Mouse (Mus musculus) midbrain, embryonic 16.5 days (tissue): ENCODE data around the gene Kdm4d. TPM values are rescaled to one million over a fixed set of nuclear protein-coding genes. Genes with fewer than 3 reads are reported as not detected.

Experiments
- ATAC-seq: fragments of 200-750 bp; cut with Nextera tagmentation; 2 replicates; pipeline ENCODE4 v1.8.0; 2017; ENCODE audit warnings: moderate TSS enrichment
- H3K27ac ChIP-seq: fragments of 300-500 bp; sonication (generic); 2 replicates; pipeline ENCODE4 v1.5.1; 2014; ENCODE audit warnings: mild to moderate bottlenecking, low read length, mixed read lengths
- H3K27me3 ChIP-seq: fragments of 300-500 bp; sonication (generic); 2 replicates; pipeline ENCODE4 v1.6.1; 2014; ENCODE audit warnings: low read depth, low read length, mixed read lengths; ENCODE audit not compliant: control insufficient read depth, insufficient read depth
- H3K36me3 ChIP-seq: fragments of 300-500 bp; sonication (generic); 2 replicates; pipeline ENCODE4 v1.6.1; 2014; ENCODE audit warnings: mild to moderate bottlenecking, low read length, moderate library complexity, mixed read lengths; ENCODE audit not compliant: control insufficient read depth, insufficient read depth
- H3K4me1 ChIP-seq: fragments of 300-500 bp; sonication (generic); 2 replicates; pipeline ENCODE4 v1.6.1; 2014; ENCODE audit warnings: mild to moderate bottlenecking, low read length, mixed read lengths; ENCODE audit not compliant: control insufficient read depth, insufficient read depth
- H3K4me2 ChIP-seq: fragments of 300-500 bp; sonication (generic); 2 replicates; pipeline ENCODE4 v1.6.1; 2014; ENCODE audit warnings: mild to moderate bottlenecking, low read length, mixed read lengths
- H3K4me3 ChIP-seq: fragments of 300-500 bp; sonication (generic); 2 replicates; pipeline ENCODE4 v1.5.1; 2014; ENCODE audit warnings: low read depth, mild to moderate bottlenecking, low read length, moderate library complexity, mixed read lengths
- H3K9ac ChIP-seq: fragments of 300-500 bp; sonication (generic); 2 replicates; pipeline ENCODE4 v1.6.1; 2014; ENCODE audit warnings: low read depth, low read length, mixed read lengths
- H3K9me3 ChIP-seq: fragments of 300-500 bp; sonication (generic); replicated peaks from 2 replicates; pipeline ENCODE4 v1.6.1; 2014; ENCODE audit warnings: mild to moderate bottlenecking, low read length, mixed read lengths; ENCODE audit not compliant: control insufficient read depth, poor library complexity, severe bottlenecking
- WGBS: fragments of 180-500 bp; shearing (Covaris S2); extraction: QIAGEN DNeasy Blood & Tissue Kit; methylation state at CpG from one replicate; pipeline ENCODE4 v1.1.7; 2014; 5-methylcytosine and 5-hydroxymethylcytosine counted together
- polyA plus RNA-seq: library from polyadenylated mRNA; unstranded; fragments of >200 nt; fragmentation: Nextera tagmentation; extraction: Ambion mirVana; gene quantifications from 2 replicates; pipeline ENCODE4 v1.2.1, GENCODE M21; 2015

Gene Kdm4d
- polyA plus RNA-seq, 1 experiment from 2014 or later, result 1.3 TPM

DNA sequence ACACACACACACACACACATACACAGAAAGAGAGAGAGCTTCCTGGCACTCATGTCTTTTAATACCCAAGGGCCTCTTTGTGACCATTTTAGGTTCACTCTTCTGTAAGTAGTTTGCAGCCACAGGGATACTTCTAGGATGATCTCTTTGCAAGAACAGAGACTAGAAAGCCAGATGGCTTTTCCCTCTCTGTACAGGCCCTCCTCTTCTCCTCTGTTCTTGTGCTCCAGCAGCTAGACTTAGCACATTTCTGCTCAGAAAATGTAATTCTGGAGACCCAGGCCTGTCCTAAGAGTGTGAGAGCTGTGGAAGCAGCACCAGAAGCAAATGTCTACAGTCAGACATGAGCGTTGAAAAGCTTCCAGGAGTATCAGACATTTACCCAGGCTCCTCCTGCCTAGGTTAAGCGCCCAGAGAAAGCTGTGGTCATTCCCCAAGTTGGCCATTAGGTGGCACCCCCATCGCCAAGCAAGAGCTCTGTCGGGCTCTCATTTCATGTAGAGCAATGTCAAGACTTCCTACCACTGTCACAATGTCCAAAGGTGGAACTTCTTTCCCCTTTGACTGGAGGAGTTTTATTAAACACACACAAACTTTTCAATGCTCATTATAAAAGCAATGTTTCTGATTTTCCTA is 23.2 kb upstream of the Kdm4d start:
- no peak overlapping the region for H3K4me2 ChIP-seq
- H3K27me3 ChIP-seq, result no peaks in the 10 kb centered on the region
- H3K9me3 ChIP-seq, result no peaks in the 10 kb centered on the region
- ATAC-seq, result peak; percentile 90
- no peak overlapping the region for H3K4me3 ChIP-seq
- no peaks in the 10 kb centered on the region for H3K4me1 ChIP-seq
- no peak overlapping the region for H3K27ac ChIP-seq
- WGBS, result 10% methylated on average over 4 of the region's 4 CpGs
- no peaks in the 10 kb centered on the region for H3K36me3 ChIP-seq
- no peak overlapping the region for H3K9ac ChIP-seq

DNA sequence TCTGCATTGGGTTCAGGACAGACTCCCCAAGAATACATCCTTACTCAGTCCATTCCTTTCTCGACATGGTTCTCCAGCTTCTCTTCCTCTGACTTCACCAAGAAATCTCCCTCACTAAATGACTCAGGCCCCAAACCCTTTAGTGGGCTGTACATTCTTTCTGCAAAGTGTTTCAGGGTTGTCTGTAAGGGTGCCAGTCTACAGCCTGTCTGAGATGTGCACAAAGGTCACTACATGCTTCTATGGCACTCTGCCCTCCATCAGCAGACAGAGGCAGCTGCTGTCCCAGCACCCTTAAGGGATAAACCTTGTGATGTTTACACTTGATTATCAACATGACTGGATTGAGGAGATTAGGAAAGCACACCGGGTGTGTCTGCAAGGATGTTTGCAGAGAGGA is 21.4 kb upstream of the Kdm4d start:
- H3K4me1 ChIP-seq, result no peaks in the 10 kb centered on the region

DNA sequence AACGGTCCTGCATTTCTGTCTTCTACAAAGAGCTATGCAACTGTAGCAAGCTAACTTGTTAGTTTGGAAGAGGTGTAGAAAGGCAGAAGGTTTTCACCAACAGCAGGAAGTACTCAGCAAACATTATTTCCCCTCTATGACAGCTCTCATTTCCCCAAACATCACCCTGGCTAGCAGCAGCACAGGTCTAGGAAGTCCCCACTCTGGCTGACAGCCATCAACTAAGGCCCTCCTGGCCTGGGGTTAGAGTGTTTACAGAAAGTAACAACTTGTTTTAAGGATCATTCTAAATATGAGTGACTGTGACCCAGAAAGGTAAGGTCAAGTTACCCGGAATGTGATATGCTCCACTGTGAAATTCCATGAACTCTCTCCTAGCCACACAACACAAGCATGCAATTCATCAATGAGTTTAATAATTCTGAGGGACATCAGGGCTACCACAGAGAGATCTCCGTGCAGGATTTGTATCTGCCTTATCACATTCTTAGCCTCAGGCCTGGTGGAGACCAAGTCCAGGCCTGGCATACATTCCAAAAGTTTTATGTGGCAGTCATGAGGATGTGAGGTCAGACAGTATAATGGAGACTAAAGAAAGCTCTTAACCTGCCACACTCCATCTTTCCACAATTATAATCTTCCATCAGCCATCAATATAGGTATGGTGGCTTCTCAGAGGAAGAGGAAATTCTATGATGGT is 20.8 kb upstream of the Kdm4d start:
- Histone ChIP-seq H3K27ac (no peak overlapping the region), H3K36me3 (no peaks in the 10 kb centered on the region), H3K9ac (no peak overlapping the region), H3K4me3 (no peak overlapping the region), H3K27me3 (no peaks in the 10 kb centered on the region), H3K4me1 (no peaks in the 10 kb centered on the region), H3K4me2 (no peak overlapping the region), H3K9me3 (no peaks in the 10 kb centered on the region)
- ATAC-seq, result no peak
- 81% methylated on average over 3 of the region's 3 CpGs for WGBS

More for the DNA sequence above, 21.4 kb upstream of the Kdm4d start:
- Histone ChIP-seq H3K27ac (no peak overlapping the region), H3K4me2 (no peak overlapping the region), H3K9ac (no peak overlapping the region), H3K9me3 (no peaks in the 10 kb centered on the region), H3K36me3 (no peaks in the 10 kb centered on the region), H3K27me3 (no peaks in the 10 kb centered on the region), H3K4me3 (no peak overlapping the region)
- ATAC-seq, result no peak
- WGBS, result 48% methylated on average over 2 of the region's 2 CpGs

DNA sequence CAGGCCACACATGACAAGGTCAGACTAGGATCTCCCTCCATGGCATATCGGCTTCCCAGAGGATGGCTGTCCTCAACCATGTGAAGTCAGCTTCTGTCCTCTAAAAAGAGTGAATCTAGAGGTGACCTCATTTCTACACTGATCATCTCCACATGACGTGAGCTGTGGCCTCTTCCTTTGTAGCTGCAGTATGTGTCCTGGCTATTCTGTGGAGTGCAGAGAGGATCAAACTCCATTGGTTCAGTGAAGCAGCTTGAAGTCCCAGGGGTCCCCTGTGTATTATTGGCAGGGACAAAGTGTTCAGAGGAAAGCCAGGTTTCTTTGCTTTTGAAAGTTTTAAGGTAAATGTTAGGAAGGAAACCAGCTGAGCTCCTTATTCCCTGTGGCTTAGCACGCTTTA is 17.8 kb upstream of the Kdm4d start:
- Histone ChIP-seq H3K4me3 (no peak overlapping the region), H3K27me3 (no peaks in the 10 kb centered on the region), H3K36me3 (no peaks in the 10 kb centered on the region), H3K9ac (no peak overlapping the region), H3K4me1 (no peaks in the 10 kb centered on the region), H3K27ac (no peak overlapping the region), H3K9me3 (no peaks in the 10 kb centered on the region), H3K4me2 (no peak overlapping the region)
- peak; percentile 54; the same call in 1 of the 2 replicates for ATAC-seq
- WGBS, result 76% methylated on average over 3 of the region's 3 CpGs

DNA sequence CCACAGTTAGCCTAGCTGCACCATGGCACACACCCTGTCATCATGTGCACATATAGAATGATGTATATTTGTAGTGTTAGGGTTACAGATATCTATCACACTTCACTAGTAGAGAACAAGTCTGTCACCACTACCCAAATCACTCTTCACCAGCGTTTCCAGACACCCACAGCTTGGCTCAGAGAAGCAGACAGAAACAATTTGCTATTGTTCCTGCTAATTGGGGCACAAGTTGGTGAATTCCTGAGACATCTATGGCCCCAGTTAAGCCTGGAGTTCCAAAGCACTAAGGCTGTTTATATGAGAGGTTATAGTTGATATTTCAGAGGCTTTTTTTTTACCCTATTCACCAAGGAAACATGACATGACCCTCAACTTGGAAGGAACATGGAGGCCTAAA is 17.0 kb upstream of the Kdm4d start:
- H3K4me2 ChIP-seq, result no peak overlapping the region
- no peaks in the 10 kb centered on the region for H3K4me1 ChIP-seq
- no peaks in the 10 kb centered on the region for H3K9me3 ChIP-seq
- H3K9ac ChIP-seq, result no peak overlapping the region
- no peak overlapping the region for H3K27ac ChIP-seq
- 55% methylated on average over 1 of the region's 1 CpGs for WGBS
- no peak overlapping the region for H3K4me3 ChIP-seq
- H3K36me3 ChIP-seq, result no peaks in the 10 kb centered on the region
- no peaks in the 10 kb centered on the region for H3K27me3 ChIP-seq
- ATAC-seq, result no peak

DNA sequence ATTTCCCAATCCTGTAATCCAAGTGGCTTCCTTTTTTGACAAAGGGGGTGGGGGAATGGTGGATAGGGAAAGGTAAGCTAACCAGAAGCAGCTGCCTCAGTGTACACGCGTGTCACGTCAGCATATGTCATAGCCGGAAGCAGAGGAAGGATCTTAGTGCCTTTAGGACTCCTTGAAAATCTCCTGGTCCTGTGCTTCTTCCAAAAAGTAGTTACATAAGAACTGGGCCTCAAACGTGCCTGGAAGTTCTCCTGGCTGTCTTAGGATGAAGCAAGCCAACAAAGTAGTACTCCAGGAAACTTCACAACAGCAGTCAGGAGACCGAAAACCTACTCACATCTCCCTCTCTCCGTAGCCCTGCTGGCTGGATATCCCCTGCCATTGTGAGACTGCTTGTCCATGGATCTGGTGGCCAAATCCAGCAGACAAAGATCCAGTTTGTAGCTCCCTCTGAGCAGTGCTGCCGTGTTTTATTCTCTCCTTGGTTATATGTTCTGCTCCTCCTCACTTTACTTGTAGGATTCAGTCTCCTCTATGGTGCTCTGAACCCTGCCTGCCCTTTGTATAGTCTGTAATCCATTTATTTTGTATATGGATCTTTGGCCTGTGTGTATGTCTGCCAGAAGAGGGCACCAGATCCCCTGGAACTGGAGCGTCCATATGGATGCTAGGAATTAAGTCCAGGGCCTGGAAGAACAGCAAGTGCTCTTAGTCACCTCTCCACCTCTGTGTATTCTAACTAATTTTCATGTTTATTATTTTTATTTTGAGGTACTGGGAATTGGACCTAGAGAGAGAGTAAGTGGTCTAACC is 12.6 kb upstream of the Kdm4d start:
- peak; percentile 75 for ATAC-seq

DNA sequence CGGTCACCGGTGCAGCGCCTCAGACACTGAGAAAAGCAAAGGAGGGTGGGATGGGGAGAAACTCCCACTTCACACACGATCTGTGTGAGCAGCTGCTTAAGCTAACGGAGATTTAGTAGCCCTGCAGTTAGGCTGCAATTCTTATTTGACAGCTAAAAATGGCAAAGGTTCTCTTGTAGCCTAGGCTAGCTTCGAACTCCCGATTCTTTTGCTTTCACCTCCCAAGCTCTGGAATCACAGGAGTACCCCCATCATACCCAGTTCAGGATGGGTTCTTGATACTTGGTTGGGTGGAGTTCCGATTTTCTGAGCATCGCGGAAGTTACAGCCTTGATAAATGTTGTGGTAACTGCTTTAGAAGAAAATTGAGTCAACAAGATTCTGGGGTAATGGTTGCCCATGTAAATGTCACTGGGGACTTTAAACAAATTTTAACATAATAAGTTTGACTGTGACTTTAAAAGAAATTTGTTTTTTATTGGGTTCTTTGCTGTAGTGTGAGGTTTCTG is 688 bp upstream of the Kdm4d start:
- peak overlapping the region; percentile 90 for H3K4me3 ChIP-seq
- no peaks in the 10 kb centered on the region for H3K9me3 ChIP-seq
- H3K27ac ChIP-seq, result peak overlapping the region; percentile 78
- 5% methylated on average over 10 of the region's 10 CpGs for WGBS
- peak overlapping the region; percentile 86 for H3K9ac ChIP-seq
- H3K4me2 ChIP-seq, result peak overlapping the region; percentile 92
- H3K36me3 ChIP-seq, result peaks cover 27% of the 10 kb centered on the region
- peaks cover 7% of the 10 kb centered on the region for H3K4me1 ChIP-seq
- ATAC-seq, result no peak
- no peaks in the 10 kb centered on the region for H3K27me3 ChIP-seq

More for the DNA sequence above, 12.6 kb upstream of the Kdm4d start:
- no peak overlapping the region for H3K9ac ChIP-seq
- H3K4me1 ChIP-seq, result no peaks in the 10 kb centered on the region
- H3K36me3 ChIP-seq, result peaks cover 22% of the 10 kb centered on the region
- H3K4me2 ChIP-seq, result no peak overlapping the region
- WGBS, result 73% methylated on average over 9 of the region's 9 CpGs
- no peak overlapping the region for H3K27ac ChIP-seq
- H3K9me3 ChIP-seq, result no peaks in the 10 kb centered on the region
- no peak overlapping the region for H3K4me3 ChIP-seq
- H3K27me3 ChIP-seq, result no peaks in the 10 kb centered on the region

DNA sequence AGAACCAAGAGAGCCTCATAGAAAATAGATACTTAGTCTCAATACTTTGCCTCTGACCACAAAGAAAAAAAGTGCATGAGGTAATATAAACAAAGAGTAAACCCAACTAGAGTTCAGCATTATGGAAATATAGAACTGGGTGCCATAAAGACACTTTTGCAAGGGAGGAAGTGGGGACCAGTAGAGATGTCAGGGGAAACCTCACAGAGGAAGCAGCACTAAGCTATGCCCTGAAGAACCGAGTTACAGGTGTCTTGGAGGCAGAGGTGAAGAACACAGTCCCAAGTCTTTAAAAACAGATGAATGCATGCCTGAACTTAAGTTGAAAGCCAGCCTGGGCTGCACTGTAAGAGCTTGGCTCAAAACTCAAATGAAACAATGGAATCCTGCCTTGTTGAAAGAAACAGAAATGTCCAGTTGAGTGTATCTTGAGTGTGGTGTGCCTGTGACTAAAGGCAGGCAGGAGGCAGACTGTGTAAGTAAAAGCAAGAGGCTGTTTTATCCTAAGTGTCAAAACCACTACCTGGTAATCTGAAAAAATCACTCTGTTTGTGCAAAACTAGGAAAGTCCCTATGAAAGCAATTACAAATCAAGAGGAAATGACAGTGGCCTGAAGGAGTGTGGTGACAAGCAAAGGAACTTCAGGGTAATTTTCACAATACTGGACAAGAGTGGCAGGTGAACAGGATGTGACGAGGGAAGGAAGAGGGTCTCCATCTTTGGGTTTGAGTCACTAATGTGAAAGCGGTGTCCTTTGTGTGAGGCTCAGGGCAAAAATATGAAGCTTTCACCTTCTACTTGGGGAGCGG is 1.2 kb downstream of the Kdm4d start:
- 87% methylated on average over 4 of the region's 4 CpGs for WGBS
- H3K9me3 ChIP-seq, result no peaks in the 10 kb centered on the region
- no peaks in the 10 kb centered on the region for H3K27me3 ChIP-seq
- no peak overlapping the region for H3K27ac ChIP-seq
- H3K36me3 ChIP-seq, result peaks cover 13% of the 10 kb centered on the region
- peaks cover 7% of the 10 kb centered on the region for H3K4me1 ChIP-seq
- H3K4me3 ChIP-seq, result peak overlapping the region; percentile 90
- no peak overlapping the region for H3K9ac ChIP-seq
- H3K4me2 ChIP-seq, result peak overlapping the region; percentile 66
- ATAC-seq, result no peak
